Mouse (Mus musculus) gastrocnemius, postnatal 25 days (tissue): ENCODE data around the gene Tmsb10. TPM values are rescaled to one million over a fixed set of nuclear protein-coding genes. Genes with fewer than 3 reads are reported as not detected.

Source experiments
- DNase-seq: peaks from one replicate; pipeline ENCODE4 v3.0.0; 2022
- long read RNA-seq, 2 experiments: library from polyadenylated mRNA; stranded (forward); transcript quantifications; one replicate each; pipeline ENCODE4 v2.0.0; 2021
- total RNA-seq, 2 experiments: library from RNA; stranded (reverse); gene quantifications; 1 replicate in 1 of 2; 2 replicates in 1 of 2; pipeline ENCODE4 v1.2.3; 2021

Gene Tmsb10
- 100 to 1,000 TPM in 1 of 2 experiments, 10 to 100 TPM in 1; 81.7 to 136 TPM for total RNA-seq
- long read RNA-seq, experiment 1, transcript Tmsb10-202 (2 exons, 690 nt) = minor isoform, 300 of 617 reads
- long read RNA-seq, experiment 1, transcript Tmsb10-203 (3 exons, 570 nt) = major isoform, 301 of 617 reads
- long read RNA-seq, experiment 1, partial matches to known transcripts = 3 of 617 reads
- long read RNA-seq, experiment 1, other reads (novel, unspliced or antisense) = 12 of 617 reads
- long read RNA-seq, experiment 2, transcript Tmsb10-202 (2 exons, 690 nt) = minor isoform, 200 of 425 reads
- long read RNA-seq, experiment 2, transcript Tmsb10-203 (3 exons, 570 nt) = major isoform, 219 of 425 reads
- long read RNA-seq, experiment 2, partial matches to known transcripts = 0 of 425 reads
- long read RNA-seq, experiment 2, other reads (novel, unspliced or antisense) = 6 of 425 reads

DNA sequence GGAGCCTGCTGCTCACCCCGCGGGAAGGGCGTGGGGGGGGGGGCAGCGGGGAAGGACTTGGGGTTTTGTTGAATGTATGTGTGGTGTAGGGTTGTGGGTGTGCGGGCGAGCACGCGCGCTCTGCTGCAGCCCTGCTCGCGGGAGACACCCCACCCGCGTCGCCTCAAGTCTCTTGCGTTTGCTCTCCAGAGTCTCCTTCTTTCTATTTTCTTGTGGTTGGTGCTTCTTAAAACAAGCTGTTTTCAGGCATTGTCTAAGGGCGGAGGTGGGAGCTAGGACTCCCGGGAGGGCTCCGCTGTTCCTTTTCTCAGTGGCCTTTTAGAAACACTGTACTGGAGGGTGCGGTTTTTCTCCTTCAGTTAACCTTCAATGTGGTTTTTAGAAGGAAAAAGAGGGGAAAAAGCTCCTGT is at the start of gene Tmsb10:
Tmsb10 (minus strand) TSS at position 87 of the 410 bp plus-strand sequence.
- DNase-seq = no peak

DNA sequence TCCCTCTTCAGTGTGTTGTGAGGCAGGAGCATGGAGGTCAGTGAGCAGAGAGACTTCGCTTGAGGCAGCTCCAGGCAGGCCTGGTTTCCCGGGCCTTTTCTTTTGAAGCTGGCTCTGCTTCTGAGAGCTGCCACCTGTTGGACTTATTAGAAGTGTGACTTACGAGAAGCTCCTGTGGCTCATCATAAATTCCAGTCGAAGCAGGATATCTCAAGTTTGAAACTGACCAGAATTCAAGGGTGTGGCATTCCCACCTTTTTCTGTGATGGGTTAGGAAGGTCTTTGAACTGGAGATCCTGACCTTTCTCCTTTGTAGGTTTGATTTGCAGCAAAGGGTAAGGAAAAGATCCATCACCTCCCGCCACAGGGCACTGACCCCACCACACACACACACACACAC is 45.1 kb upstream of the Tmsb10 start:
- no peak for DNase-seq

DNA sequence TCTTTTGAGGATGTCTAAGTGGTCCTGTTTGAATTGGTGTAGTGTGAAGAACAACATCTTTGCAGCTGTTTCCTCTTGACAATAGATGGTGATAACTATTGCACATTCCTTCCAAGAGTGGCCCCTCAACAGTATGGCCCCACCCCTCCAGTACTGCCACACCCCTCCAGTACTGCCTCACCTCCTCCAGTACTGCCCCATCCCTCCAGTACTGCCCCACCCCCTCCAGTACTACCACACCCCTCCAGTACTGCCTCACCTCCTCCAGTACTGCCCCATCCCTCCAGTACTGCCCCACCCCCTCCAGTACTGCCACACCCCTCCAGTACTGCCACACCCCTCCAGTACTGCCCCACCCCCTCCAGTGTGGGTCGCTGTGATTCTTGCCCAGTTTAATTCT is 43.8 kb upstream of the Tmsb10 start:
- DNase-seq = no peak

DNA sequence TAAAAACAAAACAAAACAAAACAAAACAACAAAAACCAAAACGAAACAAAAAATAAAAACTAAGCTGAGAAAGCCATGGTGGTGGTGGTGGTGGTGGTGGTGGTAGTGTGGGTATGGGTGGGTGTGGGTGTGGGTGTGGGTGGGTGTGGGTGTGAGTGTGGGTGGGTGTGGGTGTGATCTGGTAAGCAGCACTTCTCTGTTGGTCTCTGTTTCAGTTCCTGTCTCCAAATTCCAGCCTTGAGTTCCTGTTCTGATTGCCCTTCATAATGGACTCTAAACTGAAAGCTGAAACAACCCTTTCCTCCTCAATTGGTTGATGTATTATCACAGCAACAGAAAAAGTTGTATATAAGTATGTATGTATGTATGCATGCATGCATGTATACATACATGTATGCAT is 40.3 kb upstream of the Tmsb10 start:
- no peak for DNase-seq

DNA sequence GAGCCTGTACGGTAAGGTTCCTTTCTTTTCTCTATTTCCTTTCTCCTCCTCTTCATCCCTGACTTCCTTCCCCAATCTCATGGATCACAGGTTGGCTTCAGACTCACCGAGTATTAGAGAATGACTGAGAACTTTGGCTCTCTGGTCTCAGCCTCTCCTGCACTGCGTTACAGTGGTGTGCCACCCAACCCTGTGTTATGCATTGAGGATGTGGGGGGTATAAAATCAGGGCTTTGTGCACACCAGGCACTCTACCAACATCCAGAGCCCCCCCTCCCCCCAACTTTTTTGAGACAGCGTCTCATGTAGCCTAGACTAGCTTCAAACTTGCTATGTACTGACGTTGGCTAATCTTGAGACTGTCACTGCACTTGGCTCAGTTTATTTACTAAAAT is 35.1 kb upstream of the Tmsb10 start:
- DNase-seq = no peak

DNA sequence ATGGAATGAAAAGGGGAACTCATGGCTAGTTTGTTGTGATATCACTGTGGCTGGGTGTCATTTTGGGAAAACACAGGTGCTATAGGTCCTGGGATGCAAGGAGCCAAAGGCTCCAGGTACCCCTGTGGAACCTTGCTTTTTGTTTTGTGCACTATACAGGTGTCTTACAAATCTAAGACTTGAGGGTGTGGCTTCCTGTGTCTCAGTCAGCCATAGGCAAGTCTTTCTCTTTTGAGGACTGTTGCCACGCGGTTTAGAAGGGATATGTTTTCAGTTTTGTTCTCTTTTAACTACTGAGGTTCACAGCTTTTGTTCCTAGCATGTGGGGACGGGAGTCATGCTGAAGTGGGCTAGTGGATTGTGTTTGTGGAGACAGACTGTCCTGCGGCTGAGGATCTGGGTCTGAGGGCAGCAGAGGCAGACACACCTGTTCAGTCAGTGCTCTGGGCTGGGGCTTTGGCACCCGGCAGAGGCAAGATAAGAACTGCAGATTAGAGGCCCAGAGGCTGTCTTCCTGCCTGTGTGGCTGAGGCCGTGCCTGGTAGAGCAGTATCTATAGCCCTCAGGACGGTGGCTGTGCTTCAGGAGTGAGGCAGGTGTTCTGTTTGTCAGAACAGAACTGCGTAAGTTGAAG is 34.6 kb upstream of the Tmsb10 start:
- DNase-seq = peak; percentile 11

DNA sequence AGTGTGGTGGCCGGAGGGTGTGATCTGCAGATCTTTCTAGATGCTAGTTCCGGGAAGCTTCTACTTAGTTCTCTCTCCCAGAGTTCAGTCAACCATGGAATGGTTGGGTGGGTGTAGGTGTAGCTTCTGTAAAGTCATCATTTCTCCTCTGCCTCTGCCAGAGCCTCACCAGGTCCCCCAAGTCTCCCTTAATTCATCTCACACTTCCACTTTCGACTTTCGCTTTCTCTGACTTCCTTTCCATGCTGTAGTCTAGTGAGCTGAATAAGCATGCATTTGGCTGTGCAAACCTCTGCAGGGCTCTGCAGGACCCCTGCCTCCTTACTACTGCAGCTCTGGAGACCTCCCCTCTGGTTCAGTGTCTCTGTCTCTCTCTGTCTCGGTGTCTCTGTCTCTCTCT is 31.7 kb upstream of the Tmsb10 start:
- no peak for DNase-seq

DNA sequence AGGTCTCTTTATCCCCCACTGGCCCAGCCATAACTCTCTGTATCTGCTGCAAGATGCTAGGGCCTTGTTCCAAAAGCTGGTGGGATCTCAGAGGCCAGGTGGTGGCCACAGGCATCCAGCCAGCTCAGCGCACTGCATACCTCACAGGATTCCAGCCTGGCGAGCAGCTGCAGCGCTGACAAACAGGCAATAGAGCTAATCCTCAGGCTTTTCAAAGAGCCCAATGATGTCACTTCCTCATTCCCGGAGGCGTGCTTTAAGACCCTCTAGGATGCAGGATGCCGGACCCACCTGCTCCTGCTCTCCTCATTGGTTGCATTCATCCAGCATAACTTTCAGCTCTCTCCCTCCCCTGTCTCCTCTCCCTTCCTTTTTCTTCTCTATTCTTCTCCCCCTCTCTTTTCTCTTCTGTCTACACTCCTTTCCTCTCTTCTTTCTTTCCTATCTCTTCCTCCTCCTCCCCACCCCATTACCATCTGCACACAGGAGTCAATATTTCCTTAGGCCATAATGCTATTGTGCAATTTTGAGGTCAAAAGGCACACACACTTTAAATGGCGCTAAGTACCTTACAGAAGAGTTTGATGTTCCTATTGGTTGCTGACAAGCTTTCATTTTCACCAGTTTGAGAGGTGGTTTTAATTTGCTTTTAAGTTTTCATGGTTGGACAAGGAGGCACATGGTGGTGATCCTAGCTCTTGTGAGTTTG is 30.6 kb upstream of the Tmsb10 start:
- DNase-seq = no peak

DNA sequence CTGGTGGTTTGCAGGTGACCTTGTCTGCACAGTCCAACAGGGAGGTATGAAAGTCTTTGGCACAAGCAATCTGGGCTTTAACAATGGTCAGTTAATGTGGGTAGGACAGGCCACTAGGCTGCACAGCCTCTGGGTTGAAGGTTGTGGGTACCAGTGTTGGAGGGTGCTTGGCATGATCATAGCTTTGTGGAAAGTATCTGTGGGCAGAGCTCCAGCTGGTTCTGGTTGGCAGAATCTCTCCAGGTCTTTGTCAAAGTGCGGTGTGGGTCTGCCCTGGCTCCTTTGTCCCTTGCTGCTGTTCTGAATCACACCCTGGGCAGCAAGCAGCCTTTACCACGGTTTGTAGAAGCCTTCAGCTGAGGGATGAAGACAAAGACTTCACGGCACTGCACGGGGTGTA is 24.0 kb upstream of the Tmsb10 start:
- DNase-seq = no peak

DNA sequence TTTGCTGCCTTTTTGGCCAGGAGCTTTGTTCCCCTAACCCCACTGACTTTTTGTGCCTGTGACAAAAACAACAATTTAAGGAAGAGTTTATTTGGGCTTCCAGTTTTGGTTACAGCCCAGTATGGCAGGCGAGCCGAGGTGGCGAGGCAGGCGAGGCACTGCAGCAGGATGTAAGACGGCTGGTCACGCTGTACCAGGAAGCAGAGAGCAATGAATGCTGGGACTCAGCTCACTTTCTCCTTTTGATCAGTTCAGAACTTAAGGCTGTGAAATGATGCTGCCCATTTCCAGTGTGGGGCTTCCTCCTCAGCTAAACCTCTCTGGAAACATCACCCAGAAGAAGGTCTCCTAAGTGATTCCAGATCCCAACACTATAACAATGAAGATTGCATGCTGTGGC is 23.3 kb upstream of the Tmsb10 start:
- no peak for DNase-seq

DNA sequence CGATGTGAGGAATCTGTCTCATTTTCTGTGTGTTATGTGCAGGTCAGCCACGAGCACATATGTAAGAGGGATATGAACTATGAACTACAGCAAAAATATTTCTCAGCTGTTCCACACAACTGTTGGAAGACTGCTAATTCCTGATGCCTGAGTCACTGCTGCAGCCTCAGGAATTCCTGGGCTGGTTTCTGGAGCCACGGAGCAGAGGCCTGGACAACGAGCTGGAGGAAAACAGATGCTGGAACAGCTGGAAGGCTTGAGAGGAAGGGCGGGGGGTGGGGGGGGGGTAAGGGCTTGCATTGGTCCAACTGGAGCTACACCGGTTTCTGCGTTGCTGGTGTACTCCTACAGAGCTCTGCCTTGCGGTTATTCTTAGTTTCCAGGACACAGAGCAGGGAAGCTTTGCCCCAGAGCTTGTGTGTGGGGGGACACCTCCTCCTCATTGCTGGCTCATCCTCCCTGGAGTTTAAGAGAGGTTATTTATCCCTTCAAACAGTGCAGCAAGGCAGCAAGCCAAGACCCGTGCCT is 22.6 kb upstream of the Tmsb10 start:
- DNase-seq = peak; percentile 76

DNA sequence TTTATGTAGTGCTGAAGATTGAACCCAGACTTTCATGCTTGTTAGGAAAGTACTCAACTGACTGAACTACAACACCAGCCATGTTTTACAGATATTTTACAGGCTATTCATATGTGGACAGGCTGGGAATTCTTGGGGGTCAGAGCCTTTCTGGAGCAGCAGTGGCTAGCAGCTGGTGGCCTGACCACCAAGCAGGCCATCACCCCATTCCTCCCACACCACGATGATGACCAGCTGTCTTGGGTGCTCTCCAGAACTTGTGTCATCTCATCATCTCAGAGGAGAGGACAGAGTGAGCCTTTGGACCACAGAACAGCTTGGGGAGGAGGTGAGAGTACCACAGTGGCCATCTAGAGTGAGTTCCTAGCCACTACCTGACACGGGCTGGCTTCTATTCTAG is 18.3 kb upstream of the Tmsb10 start:
- DNase-seq = peak; percentile 17

DNA sequence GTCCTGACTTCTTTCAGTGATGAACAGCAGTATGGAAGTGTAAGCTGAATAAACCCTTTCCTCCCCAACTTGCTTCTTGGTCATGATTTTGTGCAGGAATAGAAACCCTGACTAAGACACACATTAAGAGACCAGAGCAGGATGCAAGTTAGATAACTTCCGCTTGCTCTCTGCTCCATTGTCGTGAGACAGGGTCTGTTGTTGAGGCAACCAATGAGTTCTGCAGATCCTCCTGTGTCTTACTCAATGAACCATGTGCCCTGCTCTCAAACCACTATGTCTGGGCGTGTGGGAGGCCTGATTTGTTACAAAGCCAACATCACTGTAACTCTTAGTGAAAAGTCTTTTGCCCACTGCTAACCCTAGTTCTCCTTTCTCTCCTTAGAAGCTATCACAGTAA is 12.5 kb upstream of the Tmsb10 start:
- DNase-seq = no peak

DNA sequence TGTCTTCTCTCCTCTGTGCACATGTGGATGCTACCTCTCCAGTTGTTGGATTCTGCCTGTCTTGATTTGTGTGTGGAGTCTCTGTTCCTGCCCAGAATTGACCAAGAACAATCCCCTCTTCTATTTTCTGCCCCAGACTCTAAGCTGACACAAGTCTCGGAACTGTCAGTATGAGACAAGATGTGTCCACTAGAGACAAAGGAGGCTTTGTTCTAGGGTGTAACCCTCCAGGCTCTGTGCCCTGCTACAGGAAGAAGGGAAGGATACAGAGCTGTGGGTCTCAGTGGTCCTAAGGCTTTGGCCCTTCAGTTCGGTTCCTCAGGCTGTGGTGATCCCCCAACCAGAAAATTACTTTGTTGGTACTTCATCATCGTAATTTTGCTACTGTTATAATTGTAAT is 11.2 kb upstream of the Tmsb10 start:
- no peak for DNase-seq

DNA sequence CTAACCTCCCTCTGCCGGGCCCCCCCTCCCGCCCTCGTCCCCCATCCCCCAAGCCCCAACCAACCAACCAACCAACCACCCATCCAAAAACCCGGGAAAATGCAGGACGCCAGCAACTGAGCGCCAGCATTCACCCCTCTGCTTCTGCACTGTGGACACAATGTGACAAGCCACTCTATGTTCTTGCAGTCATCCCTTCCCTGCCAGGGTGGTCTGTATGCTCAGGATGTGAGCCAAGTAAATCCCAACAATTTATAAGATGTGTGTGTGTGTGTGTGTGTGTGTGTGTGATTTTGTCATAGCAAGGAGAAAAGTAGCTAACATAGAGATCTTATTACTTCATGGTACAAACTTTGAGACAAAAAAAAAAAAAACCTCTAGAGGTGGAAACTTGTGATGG is 6.7 kb upstream of the Tmsb10 start:
- DNase-seq = no peak

DNA sequence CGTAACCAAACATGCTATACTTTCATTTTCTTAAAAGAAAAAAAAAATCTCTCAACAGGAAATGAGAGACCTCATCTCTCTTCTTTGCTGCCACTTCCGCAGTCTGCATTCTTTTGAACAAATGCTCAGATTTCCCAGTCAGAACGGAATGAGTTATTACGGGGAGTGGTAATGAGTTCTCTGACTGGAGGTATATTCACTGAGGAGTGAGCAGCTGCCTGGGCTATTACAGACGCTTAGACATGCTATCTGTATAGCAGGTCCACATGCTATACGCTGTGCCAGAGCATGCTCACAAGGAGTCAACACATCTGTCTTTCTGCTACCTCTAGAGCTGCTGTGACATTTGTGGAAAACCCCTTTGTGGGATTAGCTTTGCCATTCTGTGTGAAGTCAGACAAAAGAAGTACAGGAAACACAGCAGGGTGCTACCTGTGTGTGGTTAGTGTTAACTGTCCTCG is 3.8 kb upstream of the Tmsb10 start:
- no peak for DNase-seq

DNA sequence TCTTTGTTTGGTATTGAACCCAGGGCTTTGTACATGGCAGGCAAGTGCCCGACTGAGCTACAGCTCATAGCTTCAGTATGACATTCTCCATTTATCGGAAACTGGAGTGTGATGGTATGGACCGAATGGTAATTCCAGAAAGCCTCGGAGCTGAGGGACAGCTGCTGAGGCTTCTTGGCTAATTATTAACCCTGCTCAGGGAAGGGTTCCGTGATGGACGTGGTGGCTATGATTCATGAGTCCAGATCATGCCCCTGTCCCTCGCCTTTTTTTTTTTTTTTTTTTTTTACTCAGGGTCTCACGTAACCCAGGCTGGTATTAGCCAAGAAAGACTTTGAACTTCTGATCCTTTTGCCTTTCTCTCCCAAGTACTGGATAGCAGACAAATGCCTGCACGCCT is 3.1 kb upstream of the Tmsb10 start:
- no peak for DNase-seq

DNA sequence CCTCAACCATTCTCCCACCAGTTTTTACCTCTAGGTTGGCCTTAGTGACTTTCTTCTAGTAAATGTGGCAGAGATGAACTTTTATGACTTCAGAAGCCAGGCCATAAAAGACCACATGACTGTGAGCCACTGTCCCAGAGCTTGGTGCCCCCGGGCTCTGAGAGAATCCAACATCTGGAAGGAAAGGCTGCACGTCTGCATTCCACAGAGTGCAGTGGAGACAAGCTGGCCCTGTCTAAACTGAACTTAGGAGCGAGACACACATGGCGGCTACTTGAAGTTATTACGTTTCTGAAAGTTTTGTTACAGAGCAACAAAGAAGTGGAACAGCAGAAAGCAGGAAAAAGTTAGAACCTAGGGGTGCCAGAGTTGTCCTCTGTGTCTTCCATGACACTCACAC is 2.1 kb upstream of the Tmsb10 start:
- DNase-seq = no peak

DNA sequence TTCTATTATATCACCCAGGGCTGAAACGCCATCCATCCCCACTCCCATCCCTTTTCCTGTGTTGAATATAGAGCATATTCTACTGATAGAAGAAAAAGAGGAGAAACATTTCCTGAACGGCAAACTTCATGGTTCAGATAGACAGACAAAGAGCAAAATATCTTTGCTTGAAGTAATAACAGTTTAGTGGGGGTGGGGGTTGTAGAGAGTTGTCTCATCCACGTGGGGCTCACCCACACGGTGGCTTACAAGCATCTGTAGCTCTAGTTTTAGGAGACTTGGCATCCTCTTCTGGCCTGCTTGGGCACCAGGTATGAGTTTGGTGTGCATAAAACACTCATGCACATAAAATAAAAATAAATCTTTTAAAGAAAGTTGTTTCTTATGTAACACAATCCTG is 627 bp upstream of the Tmsb10 start:
- no peak for DNase-seq

DNA sequence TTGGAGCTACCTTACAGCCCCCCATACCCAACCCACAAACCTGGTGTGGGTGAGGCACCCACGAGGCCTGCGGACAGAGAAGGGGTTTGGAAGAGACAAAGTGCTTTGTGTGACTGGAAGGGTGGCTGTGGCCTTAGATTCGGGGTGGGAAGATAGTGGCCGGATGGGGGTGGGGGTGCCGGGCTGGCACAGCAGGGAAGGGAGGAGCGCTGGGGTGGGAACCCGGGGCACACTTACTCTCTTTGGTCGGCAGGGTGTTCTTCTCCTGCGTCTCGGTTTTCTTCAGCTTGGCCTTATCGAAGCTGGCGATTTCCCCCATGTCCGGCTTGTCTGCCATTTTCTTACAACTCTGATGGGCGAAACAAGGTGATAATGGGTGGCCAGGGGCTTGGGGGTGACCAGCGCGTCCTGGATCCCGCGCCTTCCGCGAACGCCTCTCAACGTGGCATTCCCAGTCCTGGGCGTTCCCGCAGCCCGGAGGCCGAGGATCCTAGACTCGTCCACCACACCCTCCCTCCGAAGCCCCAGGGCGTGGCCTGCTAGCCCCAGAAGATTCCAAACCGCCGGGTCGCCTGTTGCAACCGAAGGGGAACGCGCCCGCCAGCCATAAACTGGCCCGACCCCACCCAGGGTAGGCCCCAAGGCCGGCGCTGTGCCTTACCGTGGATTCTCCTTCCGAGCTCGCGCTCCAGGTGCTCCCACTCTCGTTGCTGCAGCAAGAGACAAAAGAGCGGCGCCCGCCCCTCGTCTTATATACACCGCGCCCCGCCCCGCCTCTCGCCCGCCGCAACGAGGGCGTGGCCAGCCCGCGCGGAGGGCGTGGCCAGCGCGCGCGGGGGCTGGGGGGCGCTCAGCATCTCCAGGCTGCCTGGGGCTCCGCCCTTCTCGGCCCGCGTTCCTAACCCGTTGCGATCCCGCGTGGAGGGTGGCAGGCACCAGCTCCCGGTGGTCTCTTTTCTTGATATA is 589 bp downstream of the Tmsb10 start:
- peak; percentile 80 for DNase-seq

DNA sequence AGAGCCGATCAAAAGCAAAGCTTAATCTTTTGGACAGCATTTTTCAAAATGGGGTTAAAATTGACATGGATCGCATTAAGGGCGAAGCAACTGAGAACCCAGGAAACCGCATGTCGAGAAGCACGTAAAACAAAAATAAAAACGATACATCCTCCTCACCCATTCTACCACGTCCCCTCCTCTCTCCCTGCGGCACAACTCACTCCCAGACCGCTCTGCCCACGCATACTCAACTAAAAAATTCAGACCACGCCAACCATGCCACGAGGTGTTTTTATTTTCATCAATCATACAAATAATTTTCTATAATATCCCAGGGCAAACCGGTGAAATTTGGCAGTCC is 1.5 kb downstream of the Tmsb10 start:
- DNase-seq = no peak
